Mouse (Mus musculus) ES-Bruce4 (cell line): Measurements from ENCODE around the gene Mylk. TPM values are rescaled to one million over a fixed set of nuclear protein-coding genes. Genes with fewer than 3 reads are reported as not detected.

Experiments
- H3K27ac ChIP-seq: 2 replicates; pipeline ENCODE4 v1.5.1; 2012; ENCODE audit warnings: low read length, inconsistent platforms; ENCODE audit not compliant: insufficient read depth
- H3K27me3 ChIP-seq: 2 replicates; pipeline ENCODE4 v1.6.1; 2012; ENCODE audit warnings: mild to moderate bottlenecking, low read length, inconsistent platforms; ENCODE audit not compliant: control insufficient read depth, poor library complexity, insufficient read depth, severe bottlenecking
- H3K36me3 ChIP-seq: 2 replicates; pipeline ENCODE4 v1.6.1; 2012; ENCODE audit warnings: inconsistent platforms, mild to moderate bottlenecking, low read length, moderate library complexity; ENCODE audit not compliant: control insufficient read depth, poor library complexity, insufficient read depth, severe bottlenecking
- H3K4me1 ChIP-seq: one replicate; pipeline ENCODE4 v1.8.1; 2011; ENCODE audit warnings: low read length; ENCODE audit not compliant: control insufficient read depth, insufficient read depth
- H3K4me3 ChIP-seq: 2 replicates; pipeline ENCODE4 v1.5.1; 2011; ENCODE audit warnings: low read depth, mild to moderate bottlenecking, low read length
- H3K9ac ChIP-seq: 2 replicates; pipeline ENCODE4 v1.6.1; 2012; ENCODE audit warnings: low read depth, mild to moderate bottlenecking, inconsistent platforms; ENCODE audit not compliant: poor library complexity, severe bottlenecking
- H3K9me3 ChIP-seq: replicated peaks from 2 replicates; pipeline ENCODE4 v1.6.1; 2012; ENCODE audit warnings: mild to moderate bottlenecking, low read length, inconsistent platforms; ENCODE audit not compliant: control insufficient read depth, poor library complexity, insufficient read depth, severe bottlenecking
- CTCF ChIP-seq: IDR thresholded peaks from one replicate; pipeline ENCODE4 v1.8.1; 2011; ENCODE audit warnings: low read depth, low read length
- EP300 ChIP-seq: IDR thresholded peaks from 2 replicates; pipeline ENCODE4 v1.6.1; 2011; ENCODE audit warnings: low read depth, low read length; ENCODE audit not compliant: insufficient read depth
- POLR2A ChIP-seq: IDR thresholded peaks from one replicate; pipeline ENCODE4 v1.8.1; 2011; ENCODE audit warnings: low read length; ENCODE audit not compliant: insufficient read depth
- polyA plus RNA-seq: library from polyadenylated mRNA; stranded (reverse); fragments of >200 nt; gene quantifications from 2 replicates; pipeline ENCODE4 v1.2.4, GENCODE M21; 2011; ENCODE audit warnings: low read depth; ENCODE audit not compliant: missing spikeins, insufficient read depth, insufficient read length

Gene Mylk
- polyA plus RNA-seq, 1 experiment = 1.4 TPM

- Histone ChIP-seq H3K4me3 (no peak overlapping the region), H3K9me3 (no peaks in the 10 kb centered on the region), H3K27me3 (no peaks in the 10 kb centered on the region), H3K4me1 (no peaks in the 10 kb centered on the region), H3K27ac (no peak overlapping the region), H3K9ac (no peak overlapping the region), H3K36me3 (no peaks in the 10 kb centered on the region)
- TF ChIP-seq EP300 = no peak
- no peak for TF ChIP-seq CTCF
- TF ChIP-seq POLR2A = no peak
These were observed 149.0 kb downstream of the Mylk start for GRCm38 (mm10) chr16:34894016-34894415.

- Histone ChIP-seq H3K9ac (no peak overlapping the region), H3K4me1 (no peaks in the 10 kb centered on the region), H3K4me3 (no peak overlapping the region), H3K9me3 (no peaks in the 10 kb centered on the region), H3K36me3 (no peaks in the 10 kb centered on the region), H3K27ac (no peak overlapping the region), H3K27me3 (no peaks in the 10 kb centered on the region)
- no peak for TF ChIP-seq EP300
- TF ChIP-seq POLR2A = no peak
- no peak for TF ChIP-seq CTCF
These were observed 150.9 kb downstream of the Mylk start for GRCm38 (mm10) chr16:34895916-34896315.

- Histone ChIP-seq H3K4me1 (no peaks in the 10 kb centered on the region), H3K36me3 (no peaks in the 10 kb centered on the region), H3K4me3 (no peak overlapping the region), H3K27me3 (no peaks in the 10 kb centered on the region), H3K9ac (no peak overlapping the region), H3K9me3 (no peaks in the 10 kb centered on the region), H3K27ac (no peak overlapping the region)
- TF ChIP-seq POLR2A (no peak), CTCF (no peak), EP300 (no peak)
These were observed 152.0 kb downstream of the Mylk start for GRCm38 (mm10) chr16:34896996-34897395.

- no peaks in the 10 kb centered on the region for H3K27me3 ChIP-seq
- no peaks in the 10 kb centered on the region for H3K4me1 ChIP-seq
- H3K27ac ChIP-seq = no peak overlapping the region
- no peaks in the 10 kb centered on the region for H3K9me3 ChIP-seq
- no peaks in the 10 kb centered on the region for H3K36me3 ChIP-seq
- H3K9ac ChIP-seq = no peak overlapping the region
- H3K4me3 ChIP-seq = no peak overlapping the region
- TF ChIP-seq POLR2A = no peak
- TF ChIP-seq CTCF = no peak
- TF ChIP-seq EP300 = no peak
These were observed 153.2 kb downstream of the Mylk start for GRCm38 (mm10) chr16:34898057-34898789.

- Histone ChIP-seq H3K36me3 (no peaks in the 10 kb centered on the region), H3K27me3 (no peaks in the 10 kb centered on the region), H3K9ac (no peak overlapping the region), H3K4me1 (no peaks in the 10 kb centered on the region), H3K4me3 (no peak overlapping the region), H3K9me3 (no peaks in the 10 kb centered on the region), H3K27ac (no peak overlapping the region)
- TF ChIP-seq EP300 = no peak
- no peak for TF ChIP-seq POLR2A
- TF ChIP-seq CTCF = no peak
These were observed 154.2 kb downstream of the Mylk start for GRCm38 (mm10) chr16:34899071-34899808.

GRCm38 (mm10) chr16:34899997-34900396 is 155.0 kb downstream of the Mylk start:
- no peak for TF ChIP-seq EP300
- TF ChIP-seq CTCF = no peak
- TF ChIP-seq POLR2A = no peak
- H3K9me3 ChIP-seq = no peaks in the 10 kb centered on the region
- H3K27ac ChIP-seq = no peak overlapping the region
- H3K27me3 ChIP-seq = no peaks in the 10 kb centered on the region
- H3K4me1 ChIP-seq = no peaks in the 10 kb centered on the region
- no peak overlapping the region for H3K9ac ChIP-seq
- no peak overlapping the region for H3K4me3 ChIP-seq
- H3K36me3 ChIP-seq = no peaks in the 10 kb centered on the region
